Mouse (Mus musculus) mature B cell (primary cell): ENCODE results near the gene Med7.

Source experiments
- in situ Hi-C: fragments of 300-500 bp; cut with MboI; formaldehyde crosslinking; loops from 2 replicates; pipeline ENCODE4 v1.14.3; 2019

Med7 gene

DNA sequence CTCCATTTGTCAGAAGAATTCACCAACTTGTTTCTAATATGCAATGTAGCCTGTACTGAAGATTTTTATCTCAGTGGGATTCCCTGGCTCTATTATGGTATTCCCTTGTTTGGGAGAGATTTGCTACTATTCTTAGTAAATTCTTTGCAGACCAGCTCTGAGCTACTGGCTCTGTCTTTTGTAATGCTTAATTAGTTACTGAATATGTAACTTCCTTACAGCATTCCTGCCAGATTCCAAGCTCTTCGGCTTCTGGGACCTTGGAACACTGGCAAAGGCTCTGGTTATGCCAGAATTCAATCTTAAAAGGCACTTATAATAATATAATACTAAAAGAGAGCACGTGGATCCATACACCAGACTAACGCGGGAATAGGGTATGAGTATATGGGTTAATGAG is 8.6 kb upstream of the Med7 start:
- in situ Hi-C loops, result loop anchor here (5.0 kb wide), 1 partner anchor 41 kb away; the partner anchor contains the start of gene Itk

DNA sequence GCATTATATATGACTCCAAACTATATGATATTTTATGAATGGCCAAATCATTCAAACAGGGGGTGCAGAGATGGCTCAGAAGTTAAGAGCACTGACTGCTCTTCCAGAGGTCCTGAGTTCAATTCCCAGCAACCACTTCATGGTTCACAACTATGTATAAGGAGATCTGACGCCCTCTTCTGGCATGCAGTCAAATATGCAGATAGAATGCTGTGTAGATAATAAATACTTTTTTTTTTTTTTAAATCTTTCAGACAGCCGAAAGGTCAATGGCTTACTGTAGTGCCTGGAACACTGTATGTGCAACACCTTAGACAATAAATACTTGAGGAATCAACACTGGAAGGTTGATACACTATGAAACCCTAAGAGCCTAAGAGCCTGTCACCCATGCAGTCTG is 6.6 kb upstream of the Med7 start:
- in situ Hi-C loops, result loop anchor here (10.0 kb wide), 1 partner anchor 125 kb away; no protein-coding TSS in a partner anchor

DNA sequence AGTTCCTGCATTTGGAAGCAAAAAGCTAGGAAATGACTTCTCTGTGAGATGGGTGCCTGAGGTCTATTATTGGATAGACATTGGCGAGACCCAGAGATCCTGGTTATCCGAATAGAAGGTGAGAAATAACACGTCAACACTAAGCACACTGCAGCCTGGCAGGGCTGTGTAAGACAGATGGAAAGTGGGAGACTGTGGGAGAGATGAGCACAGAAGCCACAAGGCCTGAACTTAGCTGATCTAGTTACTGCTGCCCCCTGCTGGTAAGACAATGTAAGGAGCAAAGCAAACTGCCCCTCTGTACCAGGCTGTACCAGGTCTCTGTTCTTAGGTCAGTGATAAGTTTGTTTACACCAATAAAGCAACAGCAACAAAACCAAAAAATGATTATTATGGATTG is 5.6 kb upstream of the Med7 start:
- in situ Hi-C loops, result loop anchor here (10.0 kb wide), 1 partner anchor 126 kb away; no protein-coding TSS in a partner anchor

DNA sequence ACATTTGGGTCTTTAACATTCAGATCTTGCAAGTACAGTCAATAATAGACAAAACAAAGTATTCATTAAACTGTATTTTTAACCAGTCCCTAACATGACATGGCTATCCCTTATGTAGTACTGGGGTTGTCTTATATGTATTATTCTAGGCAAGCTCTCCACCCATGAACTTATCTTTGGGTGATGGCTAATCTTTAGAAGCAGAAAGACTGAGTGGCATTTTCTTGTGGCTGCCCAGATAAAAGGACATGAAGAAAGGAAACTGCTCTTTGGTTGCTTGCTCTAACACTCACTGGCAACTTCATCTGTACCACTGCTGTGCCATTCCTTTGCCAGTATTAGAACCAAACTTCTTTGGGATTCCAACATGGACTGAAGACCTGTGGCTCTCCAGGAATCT is 1.4 kb upstream of the Med7 start:
- in situ Hi-C loops, result loop anchor here (10.0 kb wide), 1 partner anchor 131 kb away; no protein-coding TSS in a partner anchor

DNA sequence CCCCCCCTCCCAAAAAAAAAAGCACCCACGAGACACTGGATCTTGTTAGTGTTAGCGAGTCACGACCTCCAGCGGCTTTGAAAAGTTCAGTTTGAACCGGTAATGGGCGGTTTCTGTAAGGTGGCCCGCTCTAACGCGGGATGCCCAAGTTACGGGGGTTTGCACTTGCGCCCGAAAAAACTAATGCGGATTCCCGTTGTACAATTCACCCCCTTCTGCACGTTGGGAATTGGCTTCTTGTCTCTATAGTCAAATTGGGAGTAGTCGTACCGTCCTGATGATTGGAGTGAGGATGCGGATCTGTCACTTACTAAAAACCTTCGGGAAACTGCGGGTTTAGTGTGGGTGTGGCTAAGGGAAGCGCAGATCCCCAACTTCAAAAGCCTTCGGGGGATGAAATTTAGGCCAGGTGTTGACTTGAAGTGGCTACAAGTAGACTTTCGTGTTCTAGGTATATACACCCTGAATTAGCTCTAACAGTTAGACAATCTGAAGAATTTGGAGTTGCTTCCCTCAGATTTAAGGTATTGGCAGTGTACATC is 805 bp downstream of the Med7 start:
- in situ Hi-C loops, result loop anchor here (10.0 kb wide), 1 partner anchor 133 kb away; no protein-coding TSS in a partner anchor

DNA sequence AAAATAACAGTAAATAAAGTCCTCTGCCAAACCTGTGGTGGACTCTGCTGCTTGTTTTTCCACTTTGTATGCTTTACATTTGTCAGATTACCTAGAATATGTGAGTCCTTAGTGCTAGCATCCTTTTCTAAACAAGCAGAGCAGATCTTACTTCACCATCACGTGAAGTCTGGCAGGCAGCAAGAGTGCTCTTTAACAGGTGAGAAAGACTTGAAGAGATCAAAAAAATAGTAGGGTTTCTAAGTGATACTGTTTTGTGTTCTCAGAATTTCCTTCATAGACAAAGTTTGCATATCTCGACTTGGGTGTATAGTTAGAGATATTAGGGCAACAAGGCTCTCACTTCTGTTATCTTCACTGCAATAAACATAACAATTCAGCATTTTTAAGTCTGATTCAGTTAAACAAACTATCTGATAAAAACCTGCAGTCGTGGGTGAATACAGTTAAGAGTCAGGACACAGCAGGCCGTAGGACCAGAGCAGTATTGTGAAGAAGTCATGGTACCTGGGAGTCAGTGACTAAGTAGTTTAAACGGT is 2.3 kb downstream of the Med7 start:
- in situ Hi-C loops, result loop anchor here (10.0 kb wide), 1 partner anchor 134 kb away; no protein-coding TSS in a partner anchor

DNA sequence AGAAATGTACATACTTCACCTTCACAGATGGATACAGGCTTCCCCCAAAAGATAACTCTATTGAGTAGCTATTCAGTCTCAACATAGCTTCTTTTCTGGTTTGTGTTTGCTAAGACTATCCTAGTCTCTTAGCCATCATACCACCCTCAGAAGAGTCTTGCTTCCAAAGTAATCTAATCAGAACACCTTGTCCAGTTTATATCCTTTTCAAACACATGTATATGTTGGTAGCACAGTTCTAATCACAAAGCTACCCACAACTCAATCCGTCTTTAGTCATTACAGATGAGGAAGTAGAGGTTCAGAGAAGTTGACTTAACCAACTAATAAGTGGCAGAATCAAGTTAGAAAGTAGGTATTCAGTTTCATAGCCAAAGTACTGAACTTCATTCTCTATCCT is 5.0 kb downstream of the Med7 start:
- in situ Hi-C loops, result no loop called here

DNA sequence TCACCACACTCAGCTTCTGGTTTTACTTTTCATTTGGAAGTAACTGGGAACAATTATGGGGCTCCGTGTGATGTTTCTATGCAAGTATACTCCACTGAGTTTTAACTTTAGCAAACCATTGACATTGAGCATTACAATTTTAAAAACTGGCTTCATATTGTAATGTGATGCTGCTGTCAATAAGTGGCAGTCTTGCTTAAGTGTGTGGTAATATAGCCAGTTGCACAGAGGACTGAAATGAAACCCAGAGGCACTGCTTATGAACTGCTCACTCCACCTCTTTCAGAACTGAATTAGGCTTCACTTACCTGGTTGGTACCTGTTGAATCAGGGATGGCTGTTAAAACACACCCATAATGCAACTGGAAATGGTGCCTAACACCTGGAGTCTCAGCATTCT is 6.4 kb downstream of the Med7 start:
- in situ Hi-C loops, result no loop called here

DNA sequence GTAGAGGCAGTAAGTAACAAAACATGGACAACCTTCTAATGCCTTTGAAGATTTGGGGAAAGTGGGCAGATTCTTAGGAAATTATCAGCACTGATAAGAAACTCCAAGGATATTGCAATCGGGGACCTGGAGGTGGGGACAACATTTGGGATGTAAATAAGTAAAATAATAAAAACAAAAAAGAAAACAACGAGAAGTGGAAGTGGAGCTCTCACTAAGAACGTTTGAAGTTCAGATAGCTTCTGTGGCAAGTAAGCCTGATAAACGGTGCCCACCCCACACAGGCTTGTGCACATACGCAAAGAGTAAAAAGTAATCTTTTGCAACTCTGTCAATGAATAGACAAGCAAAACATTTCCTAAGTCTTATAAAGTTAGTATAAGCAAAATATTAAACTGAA is 7.3 kb downstream of the Med7 start:
- in situ Hi-C loops, result no loop called here

DNA sequence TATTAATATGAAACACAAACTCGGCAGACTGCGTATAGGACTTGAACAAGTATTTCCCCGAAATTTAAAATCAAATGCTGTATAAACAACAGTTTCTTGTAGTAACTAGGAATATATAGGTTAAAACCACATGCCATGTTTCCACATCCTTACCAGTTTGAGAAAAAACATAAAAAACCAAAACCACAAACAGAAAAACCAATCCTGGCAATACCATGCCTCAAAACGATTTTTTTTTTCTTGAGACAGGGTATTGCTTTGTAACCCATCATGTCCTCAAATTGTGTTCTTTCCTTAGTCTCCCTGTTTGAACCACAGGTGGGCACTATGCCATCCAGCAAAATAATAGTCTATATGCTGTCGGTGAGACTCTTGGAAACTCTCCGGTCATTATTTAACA is 9.4 kb downstream of the Med7 start:
- in situ Hi-C loops, result no loop called here

DNA sequence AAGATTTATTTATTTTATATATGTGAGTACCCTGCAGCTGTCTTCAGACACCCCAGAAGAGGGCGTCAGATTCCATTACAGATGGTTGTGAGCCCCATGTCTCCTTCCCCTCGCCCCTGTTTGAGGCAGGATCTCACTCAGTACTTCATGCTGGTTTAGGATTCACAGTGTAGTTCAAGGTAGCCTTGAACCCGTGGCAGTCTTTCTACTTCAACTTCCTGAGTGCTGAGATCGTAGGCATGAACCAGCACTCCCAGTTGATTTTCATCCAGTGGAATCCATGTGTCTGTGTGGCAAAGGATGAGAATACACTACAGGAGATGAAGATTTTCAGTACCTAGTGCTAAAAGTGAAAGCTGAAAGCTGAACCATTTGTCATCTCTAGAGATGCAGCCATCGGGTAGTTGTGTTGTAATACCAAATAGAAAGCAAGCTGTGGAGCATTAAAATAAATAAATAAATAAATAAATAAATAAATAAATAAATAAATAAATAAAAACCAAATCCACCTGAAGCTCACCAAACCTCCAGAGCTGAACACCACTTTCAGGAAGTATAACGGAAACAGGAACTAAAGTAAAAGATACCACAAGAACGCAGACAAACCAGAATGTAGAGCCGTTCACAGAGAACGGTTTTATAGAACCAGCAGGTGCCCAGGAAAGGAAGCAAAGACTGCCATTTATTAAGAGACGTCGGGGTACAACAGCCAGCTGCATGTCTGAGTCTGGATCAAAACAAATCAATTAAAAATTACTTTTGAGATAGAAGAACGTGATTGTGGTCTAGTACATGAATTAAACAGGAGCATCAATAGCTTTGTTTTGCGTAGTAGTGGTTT is 11.1 kb downstream of the Med7 start:
- in situ Hi-C loops, result no loop called here

DNA sequence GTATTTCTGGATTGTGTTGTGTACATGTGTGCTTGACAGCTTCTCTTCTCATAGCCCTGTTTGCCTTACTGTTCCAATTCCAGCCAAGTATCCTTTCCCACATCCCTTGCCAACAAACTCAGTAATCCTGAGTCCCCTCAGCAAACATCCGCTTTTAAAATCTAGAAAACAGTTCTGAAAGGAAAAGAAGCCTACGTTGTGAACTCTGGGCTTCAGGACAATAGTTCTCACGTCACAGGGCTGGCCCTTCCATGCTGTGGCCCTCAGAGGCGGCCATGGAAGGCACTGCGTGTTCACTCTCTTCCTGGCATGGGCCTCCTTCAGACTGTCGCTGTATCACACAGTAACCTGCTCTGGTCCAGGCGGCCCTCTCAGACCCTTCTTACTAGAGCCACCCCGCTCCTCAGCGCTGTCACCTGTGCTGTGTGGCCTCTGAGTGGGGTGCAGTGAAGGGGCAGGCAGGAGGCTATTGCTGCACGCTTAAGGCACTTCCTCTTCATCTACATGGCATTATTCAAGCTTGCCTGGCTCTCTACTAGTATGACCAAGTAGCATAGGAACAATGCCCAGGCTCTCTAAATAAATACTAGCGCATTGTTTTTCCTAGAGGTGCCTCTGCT is 12.8 kb downstream of the Med7 start:
- in situ Hi-C loops, result no loop called here

DNA sequence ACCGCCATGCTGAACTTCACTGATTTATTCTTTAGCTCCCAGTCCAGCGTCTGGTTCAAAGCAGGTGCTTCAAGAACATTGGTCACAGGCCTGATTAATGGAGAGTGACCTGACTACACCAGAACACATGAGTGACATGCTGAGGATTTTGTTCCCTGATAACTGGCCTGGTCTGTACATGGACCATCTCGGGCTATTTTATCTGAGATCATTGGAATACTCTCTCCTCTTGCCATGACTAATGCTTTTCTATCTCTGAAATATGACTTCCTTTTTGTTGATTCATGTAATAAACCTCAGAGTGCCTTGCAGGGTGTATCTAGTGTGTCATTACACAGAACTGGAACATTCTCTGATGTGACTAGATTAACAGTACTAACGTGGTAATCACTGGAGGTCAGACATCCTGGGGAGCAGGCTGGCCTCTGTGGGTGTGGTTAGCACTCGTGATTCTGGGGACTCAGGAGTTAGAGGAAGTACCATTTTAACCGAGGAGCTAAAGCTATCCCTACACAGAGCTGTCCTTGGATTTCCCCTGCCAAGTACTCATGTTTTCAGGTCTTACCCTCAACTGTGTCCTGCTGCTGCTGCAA is 17.8 kb downstream of the Med7 start, which contains the start of gene Havcr2:
Havcr2 (plus strand) TSS at position 483 of the 593 bp plus-strand sequence.
- in situ Hi-C loops, result no loop called here

DNA sequence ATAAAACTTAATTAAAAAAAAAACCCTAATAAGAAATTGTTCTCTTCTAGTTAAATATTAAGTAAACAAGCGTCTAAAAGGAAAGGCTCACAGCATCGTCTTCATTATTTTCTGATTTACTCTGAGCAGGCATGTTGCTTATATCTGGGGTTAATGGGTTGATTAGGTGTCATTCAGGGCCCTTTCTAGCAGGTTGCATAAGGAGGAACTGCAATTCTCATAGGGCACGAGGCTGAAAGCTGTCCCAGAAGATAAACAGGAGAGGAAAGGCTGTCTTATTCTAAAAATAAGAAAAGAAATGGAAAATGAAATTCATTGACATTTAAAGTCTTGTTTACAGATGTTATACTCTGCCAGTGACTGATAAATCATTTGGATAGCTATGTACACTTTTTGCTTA is 23.2 kb downstream of the Med7 start:
- in situ Hi-C loops, result no loop called here

DNA sequence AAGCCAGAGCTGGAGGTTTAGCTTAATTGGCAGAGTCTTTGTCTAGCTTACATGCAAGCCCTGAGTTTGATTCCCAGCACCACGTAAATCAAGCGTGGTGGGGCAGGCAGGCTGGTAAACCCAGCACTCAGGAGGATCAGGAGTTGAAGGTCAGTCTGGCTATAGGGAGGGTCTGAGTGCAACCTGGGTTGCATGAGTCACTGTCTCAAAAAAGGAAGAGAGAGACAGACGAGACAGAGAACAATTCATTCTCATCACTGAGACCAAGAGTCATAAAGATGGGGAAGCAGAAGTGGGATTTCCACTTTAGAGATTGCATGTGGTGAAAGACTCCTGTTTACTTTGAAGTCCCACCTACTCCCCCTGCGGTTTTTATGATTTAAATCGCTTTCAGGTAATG is 24.6 kb downstream of the Med7 start:
- in situ Hi-C loops, result no loop called here

DNA sequence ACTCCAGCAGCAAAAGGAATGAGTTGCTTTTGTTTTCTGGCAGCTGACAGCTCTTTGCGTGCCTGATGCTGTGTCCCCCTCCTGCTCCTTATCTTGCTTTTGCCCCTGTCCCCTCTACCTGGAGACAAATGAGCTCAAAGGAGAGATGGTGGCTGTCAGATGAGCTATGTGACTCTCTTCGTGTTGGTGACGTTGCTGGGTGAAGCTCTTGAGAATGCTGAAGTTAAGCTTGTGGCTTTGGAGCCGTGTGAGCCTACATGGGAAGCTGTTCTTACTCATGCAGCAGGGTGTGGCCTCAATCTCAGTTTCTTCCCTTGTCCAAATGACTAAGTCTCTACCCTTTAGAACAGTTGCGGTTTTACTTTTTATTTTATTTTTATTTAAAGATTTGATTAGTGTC is 25.2 kb downstream of the Med7 start:
- in situ Hi-C loops, result no loop called here

DNA sequence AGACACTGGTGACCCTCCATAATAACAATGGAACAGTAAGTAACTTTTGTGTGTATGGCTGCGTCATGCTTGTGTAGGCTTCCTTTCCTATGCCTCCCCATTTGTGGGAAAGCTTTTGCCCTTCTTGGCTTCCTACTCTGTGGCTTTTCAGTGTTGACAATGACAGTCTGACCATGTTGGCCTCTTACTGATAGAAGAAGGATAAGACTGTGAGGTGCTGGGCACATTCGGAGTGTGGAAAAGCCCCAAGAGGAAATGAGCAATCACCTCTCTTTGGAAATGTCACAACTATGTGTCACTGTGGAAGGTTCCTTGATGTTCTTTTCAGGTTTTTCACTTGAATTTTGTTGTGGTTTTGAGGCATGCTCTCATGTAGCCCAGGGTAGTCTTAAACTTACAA is 30.2 kb downstream of the Med7 start:
- in situ Hi-C loops, result no loop called here

DNA sequence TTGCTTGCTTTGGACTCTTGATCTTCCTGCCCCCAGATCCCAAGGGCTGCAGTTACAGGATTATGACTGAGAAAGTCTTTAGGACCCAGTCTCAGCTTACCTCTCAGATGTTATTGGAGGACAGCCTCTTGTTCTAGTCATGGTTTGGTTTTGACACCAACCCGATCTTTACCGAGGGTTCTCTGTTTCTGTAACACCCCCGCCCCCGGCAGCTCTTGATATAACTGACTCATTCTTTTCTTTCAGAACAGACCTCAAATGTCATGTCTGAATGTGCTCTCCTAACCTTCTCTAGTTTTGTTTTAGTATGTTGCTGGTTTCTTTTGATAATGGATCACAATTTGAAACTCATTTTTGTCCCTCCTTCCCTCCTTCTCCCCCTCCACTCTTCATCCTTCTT is 37.5 kb downstream of the Med7 start:
- in situ Hi-C loops, result no loop called here

DNA sequence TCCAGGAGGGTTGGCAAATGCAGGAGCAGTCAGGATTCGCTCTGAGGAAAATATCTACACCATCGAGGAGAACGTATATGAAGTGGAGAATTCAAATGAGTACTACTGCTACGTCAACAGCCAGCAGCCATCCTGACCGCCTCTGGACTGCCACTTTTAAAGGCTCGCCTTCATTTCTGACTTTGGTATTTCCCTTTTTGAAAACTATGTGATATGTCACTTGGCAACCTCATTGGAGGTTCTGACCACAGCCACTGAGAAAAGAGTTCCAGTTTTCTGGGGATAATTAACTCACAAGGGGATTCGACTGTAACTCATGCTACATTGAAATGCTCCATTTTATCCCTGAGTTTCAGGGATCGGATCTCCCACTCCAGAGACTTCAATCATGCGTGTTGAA is 42.6 kb downstream of the Med7 start:
- in situ Hi-C loops, result no loop called here

DNA sequence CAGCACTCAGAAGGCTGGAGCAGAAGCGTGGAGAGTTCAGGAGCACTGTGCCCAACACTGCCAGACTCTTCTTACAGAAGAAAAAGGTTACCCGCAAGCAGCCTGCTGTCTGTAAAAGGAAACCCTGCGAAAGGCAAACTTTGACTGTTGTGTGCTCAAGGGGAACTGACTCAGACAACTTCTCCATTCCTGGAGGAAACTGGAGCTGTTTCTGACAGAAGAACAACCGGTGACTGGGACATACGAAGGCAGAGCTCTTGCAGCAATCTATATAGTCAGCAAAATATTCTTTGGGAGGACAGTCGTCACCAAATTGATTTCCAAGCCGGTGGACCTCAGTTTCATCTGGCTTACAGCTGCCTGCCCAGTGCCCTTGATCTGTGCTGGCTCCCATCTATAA is 43.8 kb downstream of the Med7 start:
- in situ Hi-C loops, result no loop called here

DNA sequence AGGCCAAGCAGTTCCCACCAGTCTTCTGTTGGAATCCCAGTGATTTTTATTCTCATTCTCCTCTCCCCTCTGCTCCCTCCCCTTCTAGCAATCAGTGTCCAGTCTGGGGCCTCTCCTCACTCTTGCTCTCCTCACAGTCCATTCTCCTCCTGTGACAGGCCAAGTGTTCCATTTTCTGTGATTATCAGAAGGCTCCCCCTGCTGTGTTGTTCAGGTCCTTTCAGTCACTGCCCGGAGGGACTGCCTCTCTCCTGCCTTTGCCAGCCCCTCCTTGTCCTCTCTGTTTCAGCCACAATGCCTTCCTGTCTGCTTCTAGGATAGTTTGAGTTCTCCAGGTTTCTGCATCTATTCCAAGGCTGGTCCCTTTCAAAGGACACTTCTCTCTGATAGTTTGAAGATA is 51.5 kb downstream of the Med7 start:
- in situ Hi-C loops, result no loop called here

DNA sequence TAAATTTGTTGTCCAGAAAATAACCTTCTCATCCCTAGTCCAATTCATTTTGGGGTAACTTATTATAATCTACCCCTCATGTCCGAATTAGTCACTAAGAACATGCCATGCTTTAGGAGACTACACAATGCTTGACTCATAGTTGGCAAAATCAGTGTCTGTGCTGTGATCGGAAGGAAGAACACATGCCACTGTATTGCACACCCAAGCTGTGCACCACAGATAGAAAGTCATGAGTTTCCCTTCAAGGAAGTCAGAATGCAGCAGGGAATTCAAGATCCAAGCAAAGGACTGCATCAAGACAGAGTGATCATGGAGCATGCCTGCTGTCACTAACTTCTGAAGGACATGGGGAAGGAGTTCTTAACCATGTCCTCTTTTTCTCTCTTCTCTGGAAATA is 51.9 kb downstream of the Med7 start:
- in situ Hi-C loops, result no loop called here
